Comparison of ENCODE assay signal across 9 mouse cellular contexts in genomic region chr3:87509061-87509460, GRCm38 (mm10). TPM values are rescaled to one million over a fixed set of nuclear protein-coding genes. Genes with fewer than 3 reads are reported as not detected.
DNase-seq lines count a peak whose midpoint lies in the region; ATAC-seq and TF ChIP-seq lines count a peak whose summit lies in the region.
"Had no signal": no experiment of that assay in that cellular context is flagged by ENCODE, and none has a peak within 500 bp of the region (broad histone marks: within the 10 kb centered on the region; RNA-seq: fewer than 3 reads in every experiment).

No protein-coding gene starts in this region.

- WGBS in liver, embryonic 14.5 days (ENCODE audit: insufficient replicate concordance): 25% methylated on average over 4 of the region's 4 CpGs
- 65% methylated on average over 4 of the region's 4 CpGs for WGBS in neural tube, embryonic 15.5 days

- peaks cover 0 to 16% of the 10 kb centered on the region in 2 experiments; a peak in 2 of 4 replicates for H3K4me1 ChIP-seq in liver, embryonic 14.5 days (replicated peaks; ENCODE audit: control insufficient read depth in 2 of 2, insufficient read depth in 2 of 2, low read length in 1 of 2)
- H3K4me1 ChIP-seq in neural tube, embryonic 15.5 days: peaks cover 9% of the 10 kb centered on the region; the same call in 1 of the 2 replicates

- no peak overlapping the region for H3K27ac ChIP-seq in liver, embryonic 14.5 days
- no peak overlapping the region for H3K27ac ChIP-seq in neural tube, embryonic 15.5 days (replicated peaks)
- H3K27ac ChIP-seq: limb, embryonic 13.5 days had no signal

- no peak for TF ChIP-seq CTCF in liver, embryonic 14.5 days (IDR thresholded peaks at IDR 0.05; ENCODE audit: low read depth)

- no peaks in the 10 kb centered on the region for H3K9me3 ChIP-seq in liver, embryonic 14.5 days (ENCODE audit: control insufficient read depth, low read length)
- no peaks in the 10 kb centered on the region for H3K9me3 ChIP-seq in neural tube, embryonic 15.5 days (replicated peaks)
- H3K9me3 ChIP-seq: limb, embryonic 13.5 days had no signal

- no peak overlapping the region for H3K4me3 ChIP-seq in liver, embryonic 14.5 days (ENCODE audit: insufficient read depth in 1 of 2, low read depth in 2 of 2, low read length in 2 of 2)
- no peak overlapping the region for H3K4me3 ChIP-seq in neural tube, embryonic 15.5 days (replicated peaks)
- H3K4me3 ChIP-seq: limb, embryonic 13.5 days had no signal

- DNase-seq in 416B (ENCODE audit: low read depth): peak; percentile 30
- DNase-seq in adrenal gland, postnatal 10 days: peak; percentile 77
- peak; percentile 69 for DNase-seq in heart, postnatal 36 days
- DNase-seq in liver, embryonic 14.5 days (ENCODE audit: low read depth in 3 of 3, low spot score in 3 of 3): no peak
- DNase-seq in retina, postnatal 1 day: no peak
- DNase-seq in layer of hippocampus, adult 8-10 months (ENCODE audit: low spot score in 2 of 2): no peak
- no peak for DNase-seq in thymus, postnatal 0 days (ENCODE audit: low spot score)

- no peaks in the 10 kb centered on the region for H3K36me3 ChIP-seq in liver, embryonic 14.5 days (replicated peaks; ENCODE audit: control insufficient read depth, insufficient read depth, low read depth)
- no peaks in the 10 kb centered on the region for H3K36me3 ChIP-seq in neural tube, embryonic 15.5 days
- H3K36me3 ChIP-seq: limb, embryonic 13.5 days had no signal

- no peak overlapping the region for H3K4me2 ChIP-seq in liver, embryonic 14.5 days (ENCODE audit: low read depth)
- H3K4me2 ChIP-seq in neural tube, embryonic 15.5 days: no peak overlapping the region

- no peaks in the 10 kb centered on the region for H3K27me3 ChIP-seq in liver, embryonic 14.5 days (ENCODE audit: control insufficient read depth, insufficient read depth, low read length)
- no peaks in the 10 kb centered on the region; the same call in 1 of the 2 replicates for H3K27me3 ChIP-seq in neural tube, embryonic 15.5 days (replicated peaks)
- H3K27me3 ChIP-seq: limb, embryonic 13.5 days had no signal

- no peak overlapping the region for H3K9ac ChIP-seq in liver, embryonic 14.5 days (replicated peaks)
- no peak overlapping the region for H3K9ac ChIP-seq in neural tube, embryonic 15.5 days (replicated peaks)
- H3K9ac ChIP-seq: limb, embryonic 13.5 days had no signal

- ATAC-seq in liver, embryonic 14.5 days (ENCODE audit: insufficient read depth): peak; percentile 36
- ATAC-seq in neural tube, embryonic 15.5 days (ENCODE audit: low FRiP score): no peak

- no peak for TF ChIP-seq EP300 in liver, embryonic 14.5 days (IDR thresholded peaks at IDR 0.05; ENCODE audit: low read depth)

- intact Hi-C loops in heart, postnatal 36 days (cut with DNase I): loop anchor here (1.0 kb wide), 1 partner anchor 16 kb away; the partner anchor contains the start of gene Etv3

RNA-seq across cellular contexts. Expression of gene Etv3, which starts 16.1 kb away (rescaled TPM):
- total RNA-seq in adrenal gland, postnatal 10 days (2021): 10 to 100 TPM; 27.4 to 28.4 TPM
- 10 to 100 TPM; 19.2 to 20.0 TPM for total RNA-seq in heart, postnatal 36 days (2021)
- polyA plus RNA-seq in liver, embryonic 14.5 days (2012; rRNA removed): 1.9 and 2.7 TPM in 2 replicates
- 1.3 and 1.8 TPM in 2 replicates for polyA plus RNA-seq in liver, embryonic 14.5 days (2014; fragmentation: Nextera tagmentation; extraction: Ambion mirVana)
- polyA plus RNA-seq in neural tube, embryonic 15.5 days (2015; fragmentation: Nextera tagmentation; extraction: Ambion mirVana): 9.2 and 10.7 TPM in 2 replicates
- 10 to 100 TPM; 24.2 to 26.8 (median 25.4) TPM for total RNA-seq in layer of hippocampus, adult 8-10 months (2022)
- polyA plus RNA-seq in thymus, postnatal 0 days (2015; fragmentation: Nextera tagmentation; extraction: Ambion mirVana): 22.8 and 27.7 TPM in 2 replicates

Comparison
In these comparisons a context has a peak if more than half of its experiments do, and no peak if none do; other contexts are left out.
1. DNase-seq: peak in 416B (single experiment), adrenal gland, postnatal 10 days (single experiment) and heart, postnatal 36 days (2 of 2); none in liver, embryonic 14.5 days (0 of 3), retina, postnatal 1 day (single experiment), layer of hippocampus, adult 8-10 months (0 of 2) and thymus, postnatal 0 days (single experiment).